Mouse (Mus musculus) liver, postnatal 0 days (tissue): Measurements from ENCODE around the gene Antxr2. TPM values are rescaled to one million over a fixed set of nuclear protein-coding genes. Genes with fewer than 3 reads are reported as not detected.

Source experiments
- ATAC-seq: fragments of 200-750 bp; cut with Nextera tagmentation; 2 replicates; pipeline ENCODE4 v1.8.0; 2017; ENCODE audit warnings: mild to moderate bottlenecking, moderate library complexity
- DNase-seq: peaks from one replicate; pipeline ENCODE4 v3.0.0-alpha.2; 2016
- H3K27ac ChIP-seq: fragments of 300-500 bp; sonication (generic); 2 replicates; pipeline ENCODE4 v1.5.1; 2014; ENCODE audit warnings: antibody characterized with exemption, moderate library complexity, mild to moderate bottlenecking, low read depth
- H3K27me3 ChIP-seq: fragments of 300-500 bp; sonication (generic); 2 replicates; pipeline ENCODE4 v1.6.1; 2014; ENCODE audit warnings: low read length, control low read depth, mixed read lengths; ENCODE audit not compliant: insufficient read depth
- H3K36me3 ChIP-seq: fragments of 300-500 bp; sonication (generic); replicated peaks from 2 replicates; pipeline ENCODE4 v1.6.1; 2014; ENCODE audit warnings: mild to moderate bottlenecking, control low read depth, low read length, moderate library complexity, mixed read lengths; ENCODE audit not compliant: insufficient read depth
- H3K4me1 ChIP-seq: fragments of 300-500 bp; sonication (generic); 2 replicates; pipeline ENCODE4 v1.6.1; 2014; ENCODE audit warnings: antibody characterized with exemption, mild to moderate bottlenecking, control low read depth; ENCODE audit not compliant: insufficient read depth
- H3K4me2 ChIP-seq: fragments of 300-500 bp; sonication (generic); 2 replicates; pipeline ENCODE4 v1.6.1; 2014; ENCODE audit warnings: low read depth, mild to moderate bottlenecking, low read length, moderate library complexity, mixed read lengths
- H3K4me3 ChIP-seq: fragments of 300-500 bp; sonication (generic); 2 replicates; pipeline ENCODE4 v1.5.1; 2014; ENCODE audit warnings: low read depth, low read length
- H3K9ac ChIP-seq: fragments of 300-500 bp; sonication (generic); replicated peaks from 2 replicates; pipeline ENCODE4 v1.6.1; 2014; ENCODE audit warnings: mild to moderate bottlenecking, moderate library complexity
- H3K9me3 ChIP-seq: fragments of 300-500 bp; sonication (generic); 2 replicates; pipeline ENCODE4 v1.6.1; 2016; ENCODE audit warnings: mild to moderate bottlenecking, control low read depth, low read length, mixed read lengths
- CTCF ChIP-seq: sonication (generic); IDR thresholded peaks from 2 replicates; pipeline ENCODE4 v1.5.1; 2016; ENCODE audit warnings: antibody characterized with exemption, low read depth
- EP300 ChIP-seq: IDR thresholded peaks from 2 replicates; pipeline ENCODE4 v1.6.1; 2016; ENCODE audit warnings: antibody characterized with exemption, low read depth, mild to moderate bottlenecking
- WGBS: fragments of 180-500 bp; shearing (Covaris S2); extraction: QIAGEN DNeasy Blood & Tissue Kit; methylation state at CpG from one replicate; pipeline ENCODE4 v1.1.7; 2014; ENCODE audit not compliant: insufficient replicate concordance; 5-methylcytosine and 5-hydroxymethylcytosine counted together
- polyA plus RNA-seq: library from polyadenylated mRNA; unstranded; fragments of >200 nt; fragmentation: Nextera tagmentation; extraction: Ambion mirVana; gene quantifications from 2 replicates; pipeline ENCODE4 v1.2.1, GENCODE M21; 2015

Gene Antxr2
- polyA plus RNA-seq, 1 experiment from 2014 or later = 5.8 TPM

- H3K9me3 ChIP-seq = peaks cover 4% of the 10 kb centered on the region; the same call in 1 of the 2 replicates
- TF ChIP-seq EP300 (no peak), CTCF (no peak)
- no peak for DNase-seq
These were observed 173.7 kb downstream of the Antxr2 start for GRCm38 (mm10) chr5:97857101-97857500.

GRCm38 (mm10) chr5:97851981-97852748, 178.7 kb downstream of the Antxr2 start:
- Histone ChIP-seq H3K4me1 (no peaks in the 10 kb centered on the region), H3K4me2 (no peak overlapping the region), H3K9me3 (no peaks in the 10 kb centered on the region), H3K27me3 (no peaks in the 10 kb centered on the region), H3K36me3 (no peaks in the 10 kb centered on the region), H3K4me3 (no peak overlapping the region), H3K27ac (no peak overlapping the region), H3K9ac (no peak overlapping the region)
- DNase-seq (no peak), ATAC-seq (no peak)
- WGBS = 82% methylated on average over 5 of the region's 5 CpGs
- TF ChIP-seq EP300 = no peak
- no peak for TF ChIP-seq CTCF

More at GRCm38 (mm10) chr5:97857101-97857500, 173.7 kb downstream of the Antxr2 start:
- no peak overlapping the region for H3K27ac ChIP-seq
- H3K36me3 ChIP-seq = no peaks in the 10 kb centered on the region
- H3K4me3 ChIP-seq = no peak overlapping the region
- ATAC-seq = no peak
- H3K27me3 ChIP-seq = no peaks in the 10 kb centered on the region
- no peak overlapping the region for H3K4me2 ChIP-seq
- no peaks in the 10 kb centered on the region for H3K4me1 ChIP-seq
- H3K9ac ChIP-seq = no peak overlapping the region

GRCm38 (mm10) chr5:97847204-97847895, 183.5 kb downstream of the Antxr2 start:
- no peaks in the 10 kb centered on the region for H3K36me3 ChIP-seq
- DNase-seq (no peak), ATAC-seq (no peak)
- H3K4me1 ChIP-seq = no peaks in the 10 kb centered on the region
- 77% methylated on average over 10 of the region's 10 CpGs for WGBS
- no peak overlapping the region for H3K4me3 ChIP-seq
- H3K27me3 ChIP-seq = no peaks in the 10 kb centered on the region
- H3K27ac ChIP-seq = no peak overlapping the region
- H3K9ac ChIP-seq = no peak overlapping the region
- H3K9me3 ChIP-seq = no peaks in the 10 kb centered on the region
- no peak overlapping the region for H3K4me2 ChIP-seq
- TF ChIP-seq EP300 (no peak), CTCF (no peak)

GRCm38 (mm10) chr5:97846503-97846902, 184.3 kb downstream of the Antxr2 start:
- ATAC-seq = no peak
- Histone ChIP-seq H3K36me3 (no peaks in the 10 kb centered on the region), H3K9me3 (no peaks in the 10 kb centered on the region), H3K4me2 (no peak overlapping the region), H3K4me3 (no peak overlapping the region), H3K9ac (no peak overlapping the region), H3K27ac (no peak overlapping the region), H3K27me3 (no peaks in the 10 kb centered on the region), H3K4me1 (no peaks in the 10 kb centered on the region)
- TF ChIP-seq EP300 (no peak), CTCF (no peak)
- no peak for DNase-seq
- 86% methylated on average over 2 of the region's 2 CpGs for WGBS

GRCm38 (mm10) chr5:97842016-97842415, 188.8 kb downstream of the Antxr2 start:
- H3K36me3 ChIP-seq = no peaks in the 10 kb centered on the region
- DNase-seq = no peak
- H3K4me2 ChIP-seq = no peak overlapping the region
- no peak overlapping the region for H3K4me3 ChIP-seq
- TF ChIP-seq CTCF (no peak), EP300 (no peak)
- ATAC-seq = no peak
- no peaks in the 10 kb centered on the region for H3K4me1 ChIP-seq
- no peak overlapping the region for H3K27ac ChIP-seq
- 22% methylated on average over 1 of the region's 1 CpGs for WGBS
- no peaks in the 10 kb centered on the region for H3K27me3 ChIP-seq
- no peaks in the 10 kb centered on the region for H3K9me3 ChIP-seq
- no peak overlapping the region for H3K9ac ChIP-seq

GRCm38 (mm10) chr5:97839924-97840279, 190.9 kb downstream of the Antxr2 start:
- DNase-seq = no peak
- H3K9ac ChIP-seq = no peak overlapping the region
- ATAC-seq = no peak
- no peaks in the 10 kb centered on the region for H3K9me3 ChIP-seq
- H3K36me3 ChIP-seq = no peaks in the 10 kb centered on the region
- no peaks in the 10 kb centered on the region for H3K27me3 ChIP-seq
- TF ChIP-seq CTCF (no peak), EP300 (no peak)
- H3K4me1 ChIP-seq = 0 out of 2 replicates have a peak, but pooled peaks cover 2% of the 10 kb centered on the region
- no peak overlapping the region for H3K4me2 ChIP-seq
- H3K27ac ChIP-seq = no peak overlapping the region
- H3K4me3 ChIP-seq = no peak overlapping the region
